Mouse (Mus musculus) layer of hippocampus, adult 8-10 months (tissue): ENCODE measurements around the gene Sv2c. TPM values are rescaled to one million over a fixed set of nuclear protein-coding genes. Genes with fewer than 3 reads are reported as not detected.

Experiments
- DNase-seq, 2 experiments: peaks; one replicate each; pipeline ENCODE4 v3.0.0; 2022; ENCODE audit warnings: low spot score in 2 of 2
- total RNA-seq, 4 experiments: library from RNA; stranded (reverse); gene quantifications; 2 replicates each; pipeline ENCODE4 v1.2.4; 2022

Gene Sv2c
- total RNA-seq, 4 experiments from 2014 or later = 17.1 to 25.1 (median 20.1) TPM

GRCm38 (mm10) chr13:95945937-95946507 is 186.4 kb downstream of the Sv2c start:
- no peak for DNase-seq

- no peak for DNase-seq
These were observed 187.8 kb downstream of the Sv2c start for GRCm38 (mm10) chr13:95944621-95945020.

- no peak for DNase-seq
These were observed 188.5 kb downstream of the Sv2c start for GRCm38 (mm10) chr13:95943919-95944318.

- DNase-seq = peak; percentile 51 to 67
These were observed 189.8 kb downstream of the Sv2c start for GRCm38 (mm10) chr13:95942587-95942986.

- DNase-seq = no peak
These were observed 190.5 kb downstream of the Sv2c start for GRCm38 (mm10) chr13:95941861-95942260.

GRCm38 (mm10) chr13:95940811-95941210 is 191.6 kb downstream of the Sv2c start:
- DNase-seq = no peak

GRCm38 (mm10) chr13:95924201-95924621 is 208.2 kb downstream of the Sv2c start:
- DNase-seq = no peak

GRCm38 (mm10) chr13:95922626-95923025 is 209.8 kb downstream of the Sv2c start:
- DNase-seq = no peak

- no peak for DNase-seq
These were observed 213.6 kb downstream of the Sv2c start for GRCm38 (mm10) chr13:95918624-95919284.

GRCm38 (mm10) chr13:95913046-95913406 is 219.4 kb downstream of the Sv2c start:
- DNase-seq = no peak

GRCm38 (mm10) chr13:95912157-95913045 is 220.0 kb downstream of the Sv2c start:
- DNase-seq = peak; percentile 76 to 86

- no peak for DNase-seq
These were observed 222.1 kb downstream of the Sv2c start for GRCm38 (mm10) chr13:95910270-95910669.

- no peak for DNase-seq
These were observed 223.1 kb downstream of the Sv2c start for GRCm38 (mm10) chr13:95909244-95909643.

Other genes starting within 250 kb of the Sv2c start
- 10 to 100 TPM; 60.5 to 80.9 (median 72.5) TPM for gene Iqgap2, start 240.7 kb downstream of the Sv2c start, total RNA-seq
- gene Gm20075, start 51.2 kb downstream of the Sv2c start, total RNA-seq = 10 to 100 TPM; 24.7 to 30.5 (median 27.2) TPM
- gene Gm17190, start 50.5 kb downstream of the Sv2c start, total RNA-seq = not detected